Mouse (Mus musculus) cerebral cortex, adult 2 months (tissue): ENCODE results near the gene Wdr90.

ENCODE experiments used
- WGBS: fragments of 180-500 bp; shearing (Covaris S2); methylation state at CpG from one replicate; pipeline ENCODE4 v1.1.7; 2018; 5-methylcytosine and 5-hydroxymethylcytosine counted together

Gene Wdr90

GRCm38 (mm10) chr17:25877025-25877424, 15.7 kb upstream of the Wdr90 start:
- WGBS = 78% methylated on average over 3 of the region's 3 CpGs

GRCm38 (mm10) chr17:25876347-25876915, 15.1 kb upstream of the Wdr90 start:
- 57% methylated on average over 10 of the region's 10 CpGs for WGBS

- under 1% methylated on average over 59 of the region's 59 CpGs for WGBS
These were observed 14.2 kb upstream of the Wdr90 start for GRCm38 (mm10) chr17:25875171-25876136.

- under 1% methylated on average over 25 of the region's 25 CpGs for WGBS
These were observed 13.4 kb upstream of the Wdr90 start, which contains the start of gene Mettl26 for GRCm38 (mm10) chr17:25874721-25875170. Mettl26 (plus strand) TSS chr17:25875074.

GRCm38 (mm10) chr17:25874148-25874720, 12.9 kb upstream of the Wdr90 start:
- WGBS = 9% methylated on average over 14 of the region's 14 CpGs

GRCm38 (mm10) chr17:25873405-25874147, 12.3 kb upstream of the Wdr90 start:
- WGBS = 79% methylated on average over 11 of the region's 11 CpGs

- WGBS = 94% methylated on average over 3 of the region's 3 CpGs
These were observed 11.4 kb upstream of the Wdr90 start for GRCm38 (mm10) chr17:25872676-25873075.

GRCm38 (mm10) chr17:25869954-25870353, 8.7 kb upstream of the Wdr90 start:
- 86% methylated on average over 2 of the region's 2 CpGs for WGBS

GRCm38 (mm10) chr17:25869498-25869897, 8.2 kb upstream of the Wdr90 start:
- 90% methylated on average over 8 of the region's 8 CpGs for WGBS

GRCm38 (mm10) chr17:25868601-25869191, 7.4 kb upstream of the Wdr90 start, which contains the start of gene Mcrip2:
Mcrip2 (minus strand) TSS chr17:25868764.
- WGBS = 0% methylated on average over 24 of the region's 24 CpGs

- WGBS = under 1% methylated on average over 42 of the region's 42 CpGs
These were observed 6.7 kb upstream of the Wdr90 start for GRCm38 (mm10) chr17:25867836-25868600.

GRCm38 (mm10) chr17:25867509-25867835, 6.2 kb upstream of the Wdr90 start:
- 12% methylated on average over 7 of the region's 7 CpGs for WGBS

GRCm38 (mm10) chr17:25866172-25866571, 4.9 kb upstream of the Wdr90 start:
- WGBS = 92% methylated on average over 3 of the region's 3 CpGs

GRCm38 (mm10) chr17:25865288-25865687, 4.0 kb upstream of the Wdr90 start:
- 92% methylated on average over 11 of the region's 11 CpGs for WGBS

GRCm38 (mm10) chr17:25864311-25864710, 3.0 kb upstream of the Wdr90 start:
- WGBS = 91% methylated on average over 14 of the region's 14 CpGs

GRCm38 (mm10) chr17:25863681-25864080, 2.4 kb upstream of the Wdr90 start:
- 90% methylated on average over 6 of the region's 6 CpGs for WGBS

- 8% methylated on average over 6 of the region's 6 CpGs for WGBS
These were observed 657 bp upstream of the Wdr90 start for GRCm38 (mm10) chr17:25861704-25862612.

GRCm38 (mm10) chr17:25860229-25860628, 1.1 kb downstream of the Wdr90 start:
- 91% methylated on average over 6 of the region's 6 CpGs for WGBS

- WGBS = under 1% methylated on average over 21 of the region's 21 CpGs
These were observed 16.9 kb downstream of the Wdr90 start, which contains the start of gene Rhot2 for GRCm38 (mm10) chr17:25844396-25844901. Rhot2 (minus strand) TSS chr17:25844851.
